Mouse (Mus musculus) MEL (cell line): ENCODE data around the gene Efcab2.

Experiments used
- BHLHE40 ChIP-seq: IDR thresholded peaks from 2 replicates; pipeline ENCODE4 v1.6.1; 2012; ENCODE audit warnings: low read depth, mild to moderate bottlenecking, inconsistent platforms, low read length, improper control_type of control experiment, borderline replicate concordance
- CHD2 ChIP-seq: IDR thresholded peaks from 2 replicates; pipeline ENCODE4 v1.6.1; 2011; ENCODE audit warnings: low read length, improper control_type of control experiment
- CTCF ChIP-seq, 3 experiments: IDR thresholded peaks in 2 of 3; conservative IDR thresholded peaks in 1 of 3; 2 replicates each; pipeline ENCODE4 v1.5.1; 2011 to 2012; ENCODE audit warnings: low read length in 3 of 3, low read depth in 2 of 3, mild to moderate bottlenecking in 2 of 3, improper control_type of control experiment in 1 of 3, inconsistent platforms in 1 of 3, mixed read lengths in 1 of 3, moderate library complexity in 1 of 3; ENCODE audit not compliant: control insufficient read depth in 1 of 3, insufficient read depth in 1 of 3, poor library complexity in 1 of 3, severe bottlenecking in 1 of 3
- GABPA ChIP-seq: IDR thresholded peaks from 2 replicates; pipeline ENCODE4 v1.6.1; 2012; ENCODE audit warnings: low read depth, mild to moderate bottlenecking, inconsistent platforms, low read length, improper control_type of control experiment, moderate library complexity
- HCFC1 ChIP-seq: IDR thresholded peaks from 2 replicates; pipeline ENCODE4 v1.6.1; 2012; ENCODE audit warnings: low read depth, mild to moderate bottlenecking, inconsistent platforms, low read length, improper control_type of control experiment, moderate library complexity
- JUND ChIP-seq: IDR thresholded peaks from 2 replicates; pipeline ENCODE4 v1.6.1; 2011; ENCODE audit warnings: low read depth, mild to moderate bottlenecking, improper control_type of control experiment, low read length
- MAZ ChIP-seq: IDR thresholded peaks from 2 replicates; pipeline ENCODE4 v1.6.1; 2012; ENCODE audit warnings: low read depth, mild to moderate bottlenecking, inconsistent platforms, low read length, improper control_type of control experiment
- MEF2A ChIP-seq: IDR thresholded peaks from 2 replicates; pipeline ENCODE4 v1.6.1; 2014; ENCODE audit warnings: low read depth, mild to moderate bottlenecking, inconsistent platforms, low read length, improper control_type of control experiment; ENCODE audit not compliant: poor library complexity, insufficient replicate concordance, severe bottlenecking; ENCODE audit errors: extremely low read depth
- MYC ChIP-seq: IDR thresholded peaks from 2 replicates; pipeline ENCODE4 v1.6.1; 2011; ENCODE audit warnings: low read depth, mild to moderate bottlenecking, low read length, improper control_type of control experiment, moderate library complexity
- POLR2A ChIP-seq, 2 experiments: IDR thresholded peaks; 2 replicates each; pipeline ENCODE4 v1.6.1; 2011 to 2012; ENCODE audit warnings: low read length in 2 of 2, mild to moderate bottlenecking in 2 of 2, control low read depth in 1 of 2, improper control_type of control experiment in 1 of 2, low read depth in 1 of 2, moderate library complexity in 1 of 2; ENCODE audit not compliant: control insufficient read depth in 1 of 2, insufficient read depth in 1 of 2, poor library complexity in 1 of 2
- RCOR1 ChIP-seq: IDR thresholded peaks from 2 replicates; pipeline ENCODE4 v1.6.1; 2012; ENCODE audit warnings: low read depth, mild to moderate bottlenecking, inconsistent platforms, low read length, improper control_type of control experiment
- SMC3 ChIP-seq: IDR thresholded peaks from 2 replicates; pipeline ENCODE4 v1.6.1; 2011; ENCODE audit warnings: low read depth, low read length, improper control_type of control experiment
- TAL1 ChIP-seq: IDR thresholded peaks from 2 replicates; pipeline ENCODE4 v1.6.1; 2012; ENCODE audit warnings: mild to moderate bottlenecking, inconsistent platforms, low read length, moderate library complexity, mixed read lengths

DNA sequence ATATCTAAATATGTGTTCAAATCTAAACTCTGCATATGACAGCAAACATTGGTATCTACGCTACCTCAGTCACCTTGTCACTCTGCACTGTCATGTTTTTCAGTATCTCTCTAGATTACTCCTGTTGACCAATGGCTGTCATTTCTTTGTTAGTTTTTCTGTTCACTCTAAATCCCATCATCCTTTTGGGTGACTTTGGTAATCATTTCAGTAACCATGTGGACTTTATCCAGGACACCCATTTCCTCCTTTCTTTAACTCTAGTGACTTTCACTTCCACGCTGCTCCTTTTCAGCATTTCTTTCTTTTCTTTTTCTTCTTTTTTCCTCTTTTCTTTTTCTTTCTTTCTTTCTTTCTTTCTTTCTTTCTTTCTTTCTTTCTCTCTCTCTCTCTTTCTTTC, 13.7 kb downstream of the Efcab2 start:
- TF ChIP-seq JUND (no peak), POLR2A (IDR thresholded peaks at IDR 0.05; ENCODE audit: control insufficient read depth in 1 of 2, insufficient read depth in 1 of 2, low read depth in 1 of 2, low read length in 2 of 2, poor library complexity in 1 of 2) (no peak), SMC3 (no peak), HCFC1 (no peak), BHLHE40 (no peak), CTCF (IDR thresholded peaks at IDR 0.05 in 2 of 3, conservative IDR thresholded peaks at IDR 0.05 in 1 of 3; ENCODE audit: control insufficient read depth in 1 of 3, insufficient read depth in 1 of 3, low read depth in 2 of 3, low read length in 3 of 3, poor library complexity in 1 of 3, severe bottlenecking in 1 of 3) (no peak), MEF2A (no peak), MYC (no peak), RCOR1 (no peak), TAL1 (no peak), GABPA (no peak), MAZ (no peak), CHD2 (no peak)
